Mouse (Mus musculus) gastrocnemius, postnatal 36 days (tissue): Measurements from ENCODE around the gene Krt71. TPM values are rescaled to one million over a fixed set of nuclear protein-coding genes. Genes with fewer than 3 reads are reported as not detected.
A peak's percentile ranks its signal among the peaks of the same experiment; 100 is the strongest.

ENCODE experiments used
- DNase-seq, 2 experiments: peaks; one replicate each; pipeline ENCODE4 v3.0.0; 2022
- intact Hi-C: fragments of 180-260 bp; cut with DNase I; formaldehyde crosslinking; loops from one replicate; pipeline ENCODE4 v1.15.1; 2025
- long read RNA-seq, 2 experiments: library from polyadenylated mRNA; stranded (forward); transcript quantifications; one replicate each; pipeline ENCODE4 v2.0.0; 2021
- total RNA-seq, 2 experiments: library from RNA; stranded (reverse); gene quantifications; 2 replicates each; pipeline ENCODE4 v1.2.3; 2021

The Krt71 gene
- total RNA-seq = not detected
- long read RNA-seq, experiment 1 = 0 reads
- long read RNA-seq, experiment 2 = 0 reads

- intact Hi-C loops = no loop called here
- DNase-seq = no peak
These were observed at the start of gene Krt71 for GRCm38 (mm10) chr15:101742711-101743110. Krt71 (minus strand) TSS chr15:101743109.

DNA sequence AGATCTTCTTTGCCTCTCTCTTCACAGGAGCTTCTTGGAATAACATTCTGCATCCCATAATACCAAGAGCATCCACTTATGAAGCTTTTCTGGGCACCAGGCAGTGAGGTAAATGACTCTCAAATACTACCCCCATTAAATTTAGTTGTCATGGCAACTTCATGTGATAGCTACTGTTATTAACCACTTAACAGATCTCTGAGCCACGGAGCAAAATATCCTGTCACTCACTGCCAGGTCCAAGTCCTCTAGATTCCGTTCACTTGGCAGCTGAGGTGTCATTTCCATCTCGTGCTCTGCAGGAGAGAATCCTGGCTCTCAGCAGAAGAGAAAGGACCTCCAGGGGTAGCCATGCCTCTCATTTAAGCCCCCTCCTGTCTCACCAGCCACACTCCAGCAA, 48.0 kb upstream of the Krt71 start:
- DNase-seq = no peak
- intact Hi-C loops = no loop called here

DNA sequence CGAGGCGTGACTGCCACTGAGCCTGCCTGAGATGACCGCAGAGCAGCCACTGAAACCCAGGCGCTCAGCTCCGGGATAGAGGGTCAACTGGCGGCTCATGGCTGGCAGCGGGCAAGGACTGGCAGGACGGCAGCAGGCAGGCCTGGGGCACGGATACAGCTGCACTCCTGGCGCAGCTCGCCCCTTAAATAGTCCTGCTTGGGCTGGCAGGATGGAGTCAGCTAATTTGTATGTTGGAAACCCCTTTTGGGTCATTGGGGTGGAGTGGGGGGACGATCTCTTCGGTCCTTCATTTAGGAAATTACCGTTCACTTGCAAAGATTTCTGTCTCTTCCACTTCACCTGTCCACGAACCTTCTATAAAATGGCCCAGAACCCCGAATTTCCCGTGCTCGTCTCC, 43.5 kb upstream of the Krt71 start, which contains the start of gene Krt72:
Gene Krt72, minus strand, starts transcription at position 101 of the 400 bp plus-strand sequence.
- intact Hi-C loops = no loop called here
- no peak for DNase-seq

GRCm38 (mm10) chr15:101773420-101773819, 30.5 kb upstream of the Krt71 start:
- intact Hi-C loops = loop anchor here (2.0 to 5.0 kb wide), 4 partner anchors 236 to 436 kb away; no protein-coding TSS in a partner anchor
- DNase-seq = no peak

DNA sequence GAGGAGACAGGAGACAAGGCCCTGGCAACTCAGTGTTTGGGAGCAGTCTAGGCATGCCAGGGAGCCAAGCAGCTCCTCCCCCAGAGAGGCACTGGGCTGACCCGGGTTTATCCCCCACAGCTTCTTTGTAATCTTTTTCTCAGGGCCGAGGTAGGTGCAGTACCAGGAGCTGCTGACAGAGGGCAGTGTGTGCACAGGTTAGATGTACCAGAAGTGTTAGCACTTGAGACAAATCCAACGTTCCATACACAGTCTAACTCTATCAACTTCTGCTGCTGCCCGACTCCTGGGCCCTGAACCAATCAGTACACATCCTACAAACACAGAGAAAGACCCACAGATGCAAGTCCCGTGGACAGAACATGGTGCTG, 29.8 kb upstream of the Krt71 start:
- intact Hi-C loops = loop anchor here (2.0 to 5.0 kb wide), 4 partner anchors 235 to 435 kb away; no protein-coding TSS in a partner anchor
- DNase-seq = peak; percentile 69 to 87

DNA sequence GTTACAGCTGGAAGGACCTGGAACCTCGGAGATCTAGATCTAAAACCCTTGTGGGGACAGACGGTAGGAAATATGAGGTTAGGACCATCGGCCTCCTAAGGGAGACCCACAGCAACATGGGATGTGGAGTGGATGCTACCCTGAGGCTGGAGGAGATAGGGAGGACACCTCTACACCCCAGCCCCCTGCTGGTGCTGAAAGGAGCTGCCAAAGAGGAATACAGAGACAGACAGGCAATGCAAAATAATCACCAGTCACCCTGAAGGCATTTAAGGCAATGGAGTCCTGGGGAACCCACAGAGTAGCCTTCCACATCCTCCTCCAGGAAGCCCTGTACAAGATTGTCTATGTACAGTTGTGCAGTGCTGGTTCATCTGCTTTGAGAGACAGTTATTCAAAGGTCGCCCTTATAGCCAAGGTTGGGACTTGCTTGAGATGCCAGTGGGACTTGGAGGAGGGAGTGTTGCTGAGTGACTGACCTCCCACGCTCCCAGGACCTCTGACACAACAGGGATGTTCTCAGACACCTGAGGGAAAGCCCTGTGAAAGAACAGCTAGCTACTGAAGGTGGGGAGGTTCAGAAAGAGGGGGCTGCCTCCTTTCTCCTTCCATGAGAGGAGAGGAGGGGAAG, 29.3 kb upstream of the Krt71 start:
- no peak for DNase-seq
- intact Hi-C loops = loop anchor here (2.0 to 5.0 kb wide), 4 partner anchors 235 to 435 kb away; no protein-coding TSS in a partner anchor

DNA sequence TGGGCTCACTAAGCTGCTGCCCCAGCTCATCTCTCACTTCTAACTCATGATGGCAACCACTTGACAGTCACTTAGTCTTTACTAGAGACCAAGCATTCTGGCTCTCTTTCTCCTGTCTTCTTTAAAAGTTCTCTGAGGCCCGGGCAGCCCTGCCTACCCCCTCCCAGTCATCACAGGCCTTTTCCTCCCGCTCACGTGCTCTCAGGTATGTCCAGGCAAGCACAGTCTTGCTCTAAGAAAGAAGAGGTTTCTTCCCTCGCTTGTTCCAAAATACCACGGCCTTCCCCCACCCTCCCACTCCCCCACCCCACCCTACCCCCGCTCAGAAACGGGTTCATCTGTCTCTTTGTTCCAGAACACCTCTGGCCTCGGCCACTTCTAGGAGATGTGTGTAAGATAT, 27.3 kb upstream of the Krt71 start:
- intact Hi-C loops = loop anchor here (2.0 to 5.0 kb wide), 4 partner anchors 203 to 433 kb away; no protein-coding TSS in a partner anchor
- no peak for DNase-seq

DNA sequence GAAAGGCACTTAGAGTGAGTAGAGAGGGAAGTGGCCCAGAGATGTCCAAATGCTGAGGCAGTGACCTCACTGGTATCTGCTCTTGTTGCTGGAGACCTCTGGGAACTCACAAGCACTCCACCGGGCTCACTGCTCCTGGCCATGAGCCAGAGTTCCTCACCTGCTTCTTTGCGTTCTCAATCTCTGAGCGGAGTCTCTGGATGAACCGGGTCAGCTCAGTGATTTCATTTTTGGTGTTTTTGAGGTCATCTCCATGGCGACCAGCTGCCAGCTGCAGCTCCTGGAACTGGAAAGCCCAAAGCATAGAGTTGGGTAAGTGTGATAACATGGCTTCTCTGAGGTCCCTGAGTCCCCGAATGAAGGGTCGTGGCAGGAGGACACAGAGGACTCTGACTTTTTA, 5.1 kb downstream of the Krt71 start:
- intact Hi-C loops = no loop called here
- no peak for DNase-seq

DNA sequence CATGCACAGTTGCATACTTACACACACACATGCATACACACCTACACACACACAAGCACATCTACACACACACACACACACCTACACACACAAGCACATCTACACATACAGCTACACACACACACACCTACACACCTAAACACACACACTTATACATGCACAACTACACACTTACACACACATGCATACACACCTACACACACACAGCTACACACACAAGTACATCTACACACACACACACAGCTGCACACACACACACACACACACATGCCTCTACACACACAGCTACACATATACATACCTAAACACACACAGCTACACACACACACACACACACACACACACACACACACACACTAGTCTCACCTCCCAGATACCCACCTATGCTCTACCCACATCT, 12.3 kb downstream of the Krt71 start:
- DNase-seq = no peak
- intact Hi-C loops = no loop called here

DNA sequence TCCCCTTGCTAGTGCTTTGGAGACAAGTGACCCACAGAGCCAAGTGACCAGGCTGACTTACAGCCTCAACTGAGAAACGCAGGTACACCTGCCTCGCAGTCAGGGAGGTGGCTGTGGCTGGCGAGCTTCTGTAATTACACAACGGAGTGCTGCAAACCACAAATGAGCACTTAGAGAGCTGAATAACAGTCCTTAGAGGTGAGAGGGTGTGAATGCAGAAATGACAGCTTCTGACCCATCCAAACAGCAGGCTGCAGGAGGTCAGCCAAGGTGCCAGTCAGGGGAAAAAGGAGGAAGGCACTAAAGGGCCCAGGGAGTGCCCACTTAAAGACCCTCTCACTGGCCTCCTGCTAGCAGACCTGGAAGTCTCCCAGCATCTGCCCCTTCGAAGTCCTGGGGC, 18.2 kb downstream of the Krt71 start:
- no peak for DNase-seq
- intact Hi-C loops = no loop called here

DNA sequence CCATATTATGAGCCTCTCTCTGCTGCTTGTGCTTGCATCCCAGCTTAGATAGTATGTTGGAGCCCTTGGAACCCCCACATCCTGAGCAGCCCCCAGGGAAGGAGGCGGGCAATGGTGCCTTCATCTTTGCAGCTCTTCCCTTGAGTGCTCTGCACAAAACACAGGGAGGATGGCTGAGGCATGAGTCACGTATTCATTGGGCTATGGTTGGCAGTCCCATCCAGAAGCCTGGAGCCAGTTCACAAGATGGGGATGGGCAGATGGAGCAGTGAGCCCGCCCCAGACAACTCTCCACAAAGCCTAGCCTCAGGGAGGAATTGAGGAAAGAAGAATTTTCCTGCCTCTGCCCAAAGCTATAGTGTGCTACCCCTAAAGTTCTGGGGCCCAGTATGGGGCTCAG, 27.1 kb downstream of the Krt71 start:
- DNase-seq = no peak
- intact Hi-C loops = no loop called here

DNA sequence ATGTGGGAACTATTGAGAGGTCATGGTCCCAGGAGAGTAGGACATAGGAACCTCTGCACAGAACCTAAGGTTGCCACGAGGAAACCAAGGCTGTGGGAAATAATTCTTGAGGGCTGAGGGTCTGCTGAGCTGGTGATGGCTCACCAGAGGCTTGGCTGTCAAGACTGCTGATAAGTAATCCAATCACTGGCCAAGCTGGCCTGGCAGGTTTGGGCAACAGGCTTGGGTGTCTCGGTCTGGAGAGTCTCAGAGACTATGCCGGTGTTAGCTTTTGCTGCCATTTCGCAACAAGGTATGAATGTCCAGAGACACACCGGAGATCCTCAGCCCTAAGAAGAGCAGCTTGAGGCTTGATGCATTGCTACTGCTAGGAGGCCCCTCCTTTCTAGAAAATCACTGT, 28.6 kb downstream of the Krt71 start:
- intact Hi-C loops = no loop called here
- no peak for DNase-seq

GRCm38 (mm10) chr15:101713731-101714130, 29.2 kb downstream of the Krt71 start:
- no peak for DNase-seq
- intact Hi-C loops = no loop called here

- intact Hi-C loops = no loop called here
- DNase-seq = no peak
These were observed 30.2 kb downstream of the Krt71 start, which contains the start of gene Krt5 for GRCm38 (mm10) chr15:101712720-101713119. Krt5 (minus strand) TSS chr15:101712898.

GRCm38 (mm10) chr15:101708683-101709082, 34.2 kb downstream of the Krt71 start:
- no peak for DNase-seq
- intact Hi-C loops = no loop called here

GRCm38 (mm10) chr15:101707454-101707853, 35.5 kb downstream of the Krt71 start:
- intact Hi-C loops = no loop called here

GRCm38 (mm10) chr15:101704066-101704465, 38.8 kb downstream of the Krt71 start:
- intact Hi-C loops = no loop called here
- DNase-seq = no peak

More at GRCm38 (mm10) chr15:101707454-101707853, 35.5 kb downstream of the Krt71 start:
- DNase-seq = no peak

- intact Hi-C loops = no loop called here
- DNase-seq = no peak
These were observed 40.5 kb downstream of the Krt71 start for GRCm38 (mm10) chr15:101702380-101702779.

DNA sequence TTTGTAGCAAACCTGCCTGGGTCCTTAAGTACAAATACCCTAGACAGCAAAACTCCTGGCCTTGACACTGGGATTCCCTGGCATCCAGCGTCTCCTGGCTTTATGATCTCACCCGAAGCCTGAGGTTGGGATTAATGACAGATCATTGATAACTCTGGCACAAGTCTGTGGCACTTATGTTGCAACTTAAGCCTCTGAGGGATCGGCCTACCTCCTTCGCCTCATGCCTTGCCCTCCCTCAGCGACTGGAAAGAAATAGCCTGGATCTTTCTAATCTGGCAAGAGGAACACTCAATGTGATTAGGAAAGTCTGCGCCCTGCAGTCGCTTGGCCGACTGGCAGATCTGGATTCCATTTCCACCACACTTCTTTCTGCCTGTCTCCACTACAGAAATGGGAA, 43.0 kb downstream of the Krt71 start:
- intact Hi-C loops = no loop called here
- DNase-seq = no peak

DNA sequence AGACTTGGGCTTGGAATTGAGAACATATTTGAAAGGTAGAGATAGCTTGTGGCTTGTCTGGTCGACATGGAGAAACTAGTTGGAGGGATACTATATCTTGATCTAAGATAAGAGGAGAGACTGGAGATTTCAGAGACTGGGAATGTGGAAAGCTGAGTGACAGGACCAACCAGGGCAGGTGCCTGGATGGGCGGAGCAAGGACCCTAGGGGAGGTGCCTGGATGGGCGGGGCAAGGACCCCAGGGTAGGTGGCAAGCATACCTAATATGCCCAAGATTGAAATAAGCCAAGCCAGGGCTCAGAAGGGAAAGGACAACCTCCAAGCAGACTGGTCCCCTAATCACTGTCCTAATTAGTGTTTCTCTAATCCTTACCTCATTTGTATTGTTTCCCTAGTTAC, 43.7 kb downstream of the Krt71 start:
- intact Hi-C loops = no loop called here
- no peak for DNase-seq

GRCm38 (mm10) chr15:101697326-101698188, 45.4 kb downstream of the Krt71 start:
- intact Hi-C loops = no loop called here
- no peak for DNase-seq

GRCm38 (mm10) chr15:101694207-101694606, 48.7 kb downstream of the Krt71 start, which contains the start of gene Krt6a:
Krt6a (minus strand) TSS chr15:101694307.
- intact Hi-C loops = no loop called here
- no peak for DNase-seq
